Mouse (Mus musculus): ENCODE measurements around the gene Efl1. TPM values are rescaled to one million over a fixed set of nuclear protein-coding genes. Genes with fewer than 3 reads are reported as not detected.
"Not testable (repeated sequence)": the region's sequence is repeated elsewhere in the genome, so short reads cannot be mapped to it uniquely, and the experiment has no call there.

Gene Efl1
- polyA plus RNA-seq, 1 experiment from 2014 or later, result 15.7 TPM

DNA sequence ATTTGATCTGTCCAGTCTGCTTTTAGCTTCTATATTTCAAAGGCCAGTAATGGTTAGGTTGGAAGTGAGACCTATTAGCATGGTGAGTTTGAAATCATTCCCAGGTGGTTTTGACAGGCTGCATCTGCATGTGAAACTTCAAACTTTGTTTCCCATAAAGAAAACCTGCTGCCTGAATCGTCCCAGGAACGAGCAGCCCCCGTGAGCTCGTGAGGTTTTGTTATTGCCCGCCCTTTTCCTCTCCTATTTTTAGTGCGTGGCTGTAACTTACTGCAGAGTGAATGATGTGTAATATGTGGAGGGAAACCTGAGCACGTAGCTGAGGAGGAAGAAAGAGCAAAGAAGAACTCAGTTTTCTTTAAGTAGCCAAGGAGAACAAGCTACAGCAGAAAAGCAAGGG lies 72.5 kb downstream of the Efl1 start:
- H3K4me3 ChIP-seq, result no peak overlapping the region
- H3K27ac ChIP-seq, result no peak overlapping the region
- H3K9me3 ChIP-seq (replicated peaks), result no peaks in the 10 kb centered on the region
- H3K9ac ChIP-seq, result no peak overlapping the region
- 31% methylated on average over 7 of the region's 7 CpGs for WGBS (ENCODE audit: insufficient replicate concordance)
- no peak overlapping the region for H3K4me2 ChIP-seq
- H3K36me3 ChIP-seq, result 0 out of 2 replicates have a peak, but pooled peaks cover 2% of the 10 kb centered on the region
- no peaks in the 10 kb centered on the region for H3K27me3 ChIP-seq (replicated peaks)
- no peak for ATAC-seq
- peaks cover 21% of the 10 kb centered on the region for H3K4me1 ChIP-seq

DNA sequence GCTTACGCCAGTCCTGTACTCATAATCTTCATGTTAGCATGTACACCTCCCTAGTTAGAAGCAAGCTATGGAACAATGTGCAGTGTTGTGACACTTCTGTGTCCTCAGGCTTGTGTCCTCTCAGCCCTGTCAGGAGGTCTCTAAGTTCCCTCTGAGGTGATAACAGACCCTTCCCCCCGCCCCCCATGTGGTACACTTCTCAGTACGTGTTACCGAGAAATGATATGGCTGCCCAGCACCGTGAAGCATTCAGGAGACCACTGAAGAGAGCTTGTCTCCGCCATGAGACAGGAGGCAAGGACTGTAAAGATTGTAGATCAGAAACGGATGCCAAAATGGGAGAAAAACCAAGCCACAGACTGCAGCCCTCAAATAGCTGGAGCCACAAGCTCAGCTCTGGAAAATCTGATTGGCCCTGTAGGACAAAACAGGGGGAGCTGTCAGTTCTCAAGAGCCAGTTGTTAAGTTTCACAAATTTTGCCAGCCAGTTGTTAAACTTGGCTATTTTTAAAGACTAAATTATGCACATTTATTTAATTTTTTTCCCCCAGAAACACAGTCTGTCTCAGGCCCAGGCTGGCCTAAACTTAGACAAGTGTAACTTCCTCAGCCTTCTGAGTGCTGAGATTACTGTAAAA lies 74.2 kb downstream of the Efl1 start:
- WGBS (ENCODE audit: insufficient replicate concordance), result 67% methylated on average over 7 of the region's 7 CpGs
- Histone ChIP-seq H3K36me3 (0 out of 2 replicates have a peak, but pooled peaks cover 2% of the 10 kb centered on the region), H3K4me2 (no peak overlapping the region), H3K27ac (no peak overlapping the region), H3K9me3 (replicated peaks) (no peaks in the 10 kb centered on the region), H3K4me3 (no peak overlapping the region), H3K27me3 (replicated peaks) (no peaks in the 10 kb centered on the region), H3K4me1 (peaks cover 21% of the 10 kb centered on the region), H3K9ac (no peak overlapping the region)
- ATAC-seq, result no peak

DNA sequence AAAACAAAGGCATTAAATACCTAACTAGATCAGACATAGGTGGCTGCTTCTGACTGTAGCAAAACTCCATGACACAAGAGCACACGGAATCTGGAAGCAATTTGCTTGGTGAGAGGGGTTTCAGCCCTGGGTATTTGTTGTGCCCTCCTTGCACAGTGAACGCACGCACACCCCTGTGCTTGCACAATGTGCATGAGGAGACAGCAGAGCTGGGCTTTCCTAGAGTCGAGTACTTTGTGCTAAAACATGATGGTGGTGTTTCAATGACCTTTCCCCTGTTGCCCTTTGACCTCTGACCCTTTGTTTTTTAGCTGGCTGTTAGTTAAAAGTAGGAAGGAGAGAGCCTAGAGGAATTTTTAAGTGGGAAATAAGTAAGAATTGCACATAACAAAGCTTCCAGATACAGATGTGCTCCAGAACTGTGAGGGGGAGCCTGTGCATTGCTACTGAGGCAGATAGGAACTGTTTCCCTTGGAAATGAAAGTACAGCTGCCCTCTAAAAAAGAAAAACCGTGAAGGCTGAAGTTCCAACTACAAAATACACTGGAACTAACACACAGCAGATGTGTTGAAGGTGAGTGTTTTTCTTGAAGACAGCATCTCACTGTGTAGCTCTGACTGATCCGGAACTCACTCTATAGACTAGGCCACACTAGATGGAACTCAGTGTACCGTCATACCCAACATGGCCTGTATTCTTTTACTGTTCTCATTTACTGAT lies 74.9 kb downstream of the Efl1 start:
- WGBS (ENCODE audit: insufficient replicate concordance), result 76% methylated on average over 7 of the region's 7 CpGs
- no peak for ATAC-seq

DNA sequence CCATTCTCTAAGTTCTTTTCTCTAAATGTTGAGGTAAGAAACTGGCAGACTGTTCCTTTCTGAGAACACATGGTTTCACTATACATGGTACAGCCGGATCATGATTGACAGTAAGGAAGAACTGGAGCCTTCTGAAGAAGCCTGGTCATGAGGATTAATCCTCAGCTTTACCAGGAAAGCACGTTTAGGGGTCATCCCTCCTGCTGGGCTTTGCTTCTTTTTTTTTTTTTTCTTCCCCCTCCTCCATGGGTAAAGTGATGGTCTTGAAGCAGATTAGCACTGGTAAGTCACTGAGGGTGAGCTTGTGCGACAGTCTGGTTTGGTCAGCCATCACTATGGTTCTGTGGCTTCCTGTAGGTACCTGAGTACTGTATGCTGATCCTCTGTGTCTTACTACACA lies 76.1 kb downstream of the Efl1 start:
- peaks cover 19% of the 10 kb centered on the region for H3K4me1 ChIP-seq
- no peak overlapping the region for H3K27ac ChIP-seq
- no peak overlapping the region for H3K9ac ChIP-seq
- 65% methylated on average over 3 of the region's 3 CpGs for WGBS (ENCODE audit: insufficient replicate concordance)
- H3K9me3 ChIP-seq (replicated peaks), result no peaks in the 10 kb centered on the region
- H3K27me3 ChIP-seq (replicated peaks), result no peaks in the 10 kb centered on the region
- no peak overlapping the region for H3K4me3 ChIP-seq
- H3K4me2 ChIP-seq, result no peak overlapping the region
- H3K36me3 ChIP-seq, result peaks cover 5% of the 10 kb centered on the region; the same call in 1 of the 2 replicates
- ATAC-seq, result no peak

More for the DNA sequence above, 74.9 kb downstream of the Efl1 start:
- H3K27ac ChIP-seq, result no peak overlapping the region
- no peaks in the 10 kb centered on the region for H3K27me3 ChIP-seq (replicated peaks)
- no peak overlapping the region for H3K9ac ChIP-seq
- H3K4me3 ChIP-seq, result no peak overlapping the region
- no peaks in the 10 kb centered on the region for H3K9me3 ChIP-seq (replicated peaks)
- H3K4me1 ChIP-seq, result peaks cover 21% of the 10 kb centered on the region
- H3K4me2 ChIP-seq, result no peak overlapping the region
- 0 out of 2 replicates have a peak, but pooled peaks cover 2% of the 10 kb centered on the region for H3K36me3 ChIP-seq

DNA sequence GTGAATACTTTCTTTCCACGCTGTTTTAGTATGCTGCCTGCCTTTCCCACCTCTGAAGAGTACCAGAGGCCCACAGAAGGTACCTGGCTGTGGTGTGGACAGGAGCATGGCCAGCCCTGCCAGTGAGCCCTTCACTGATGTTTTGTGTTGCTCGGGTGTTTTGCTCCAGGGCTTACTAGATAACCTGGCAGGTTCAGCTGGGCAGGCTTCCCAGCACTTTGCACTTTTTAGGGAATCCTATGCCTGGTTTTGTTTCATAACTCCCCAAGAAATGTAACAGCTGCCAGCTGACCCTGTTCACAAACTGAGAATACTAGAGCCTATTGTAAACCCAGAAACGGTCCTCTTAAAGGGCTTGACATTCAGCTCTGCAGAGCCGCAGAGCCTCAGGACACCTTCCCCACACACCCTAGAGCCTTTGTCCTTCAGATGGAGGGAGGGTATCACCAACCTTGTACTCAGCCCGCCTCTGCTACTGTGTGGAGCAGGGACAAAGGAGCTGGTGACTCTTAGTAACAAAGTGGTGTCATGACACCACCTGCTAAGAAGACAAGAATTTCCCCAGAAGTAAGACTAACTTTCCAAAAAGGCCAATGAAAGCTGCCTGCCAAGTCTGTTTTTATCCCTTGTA lies 76.7 kb downstream of the Efl1 start:
- H3K4me1 ChIP-seq, result peaks cover 12% of the 10 kb centered on the region; the same call in 1 of the 2 replicates
- H3K9me3 ChIP-seq (replicated peaks), result no peaks in the 10 kb centered on the region
- no peak overlapping the region for H3K9ac ChIP-seq
- no peak overlapping the region for H3K4me2 ChIP-seq
- WGBS (ENCODE audit: insufficient replicate concordance), result 72% methylated on average over 5 of the region's 5 CpGs
- no peak overlapping the region for H3K4me3 ChIP-seq
- H3K27me3 ChIP-seq (replicated peaks), result no peaks in the 10 kb centered on the region
- ATAC-seq, result no peak
- H3K36me3 ChIP-seq, result peaks cover 5% of the 10 kb centered on the region; the same call in 1 of the 2 replicates
- H3K27ac ChIP-seq, result no peak overlapping the region

DNA sequence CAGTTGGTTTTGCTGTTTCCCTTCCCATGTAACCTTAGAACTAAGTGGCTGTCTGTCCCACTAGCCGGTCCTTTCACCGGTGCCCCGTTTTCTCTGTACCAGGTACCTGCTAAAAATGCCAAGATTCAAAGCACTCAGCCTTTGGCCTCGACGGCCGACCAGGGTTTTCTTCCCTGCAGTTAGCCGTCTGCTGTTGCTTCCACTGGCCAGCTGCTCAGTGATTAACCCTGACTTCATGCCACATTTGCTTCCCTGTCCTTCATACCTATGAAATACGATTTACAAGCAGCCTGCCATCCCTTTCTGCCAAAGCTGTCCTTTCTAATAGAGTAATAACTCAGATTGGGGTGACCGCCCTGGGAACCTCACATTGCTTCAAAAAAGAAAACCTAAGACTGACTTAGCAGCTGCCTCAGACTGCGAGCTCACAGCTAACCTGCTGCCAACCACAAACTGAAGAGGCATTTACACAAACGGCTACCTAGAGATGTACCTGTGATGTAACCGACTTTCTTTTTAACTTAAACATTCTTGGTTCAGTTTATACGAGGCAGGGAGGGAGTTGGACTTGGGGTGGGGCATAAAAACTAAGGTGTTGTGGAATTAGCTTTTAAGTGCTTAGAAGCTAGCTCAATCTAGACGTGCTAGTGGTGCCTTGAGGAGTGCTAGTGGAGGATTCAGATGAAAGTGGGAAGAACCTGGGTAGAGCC lies 77.5 kb downstream of the Efl1 start:
- no peaks in the 10 kb centered on the region for H3K27me3 ChIP-seq (replicated peaks)
- H3K4me3 ChIP-seq, result no peak overlapping the region
- 77% methylated on average over 14 of the region's 14 CpGs for WGBS (ENCODE audit: insufficient replicate concordance)
- H3K9me3 ChIP-seq (replicated peaks), result no peaks in the 10 kb centered on the region
- H3K27ac ChIP-seq, result no peak overlapping the region
- H3K9ac ChIP-seq, result no peak overlapping the region
- no peak overlapping the region for H3K4me2 ChIP-seq
- peaks cover 5% of the 10 kb centered on the region; the same call in 1 of the 2 replicates for H3K36me3 ChIP-seq
- 0 out of 2 replicates have a peak, but pooled peaks cover 12% of the 10 kb centered on the region for H3K4me1 ChIP-seq
- ATAC-seq, result no peak

DNA sequence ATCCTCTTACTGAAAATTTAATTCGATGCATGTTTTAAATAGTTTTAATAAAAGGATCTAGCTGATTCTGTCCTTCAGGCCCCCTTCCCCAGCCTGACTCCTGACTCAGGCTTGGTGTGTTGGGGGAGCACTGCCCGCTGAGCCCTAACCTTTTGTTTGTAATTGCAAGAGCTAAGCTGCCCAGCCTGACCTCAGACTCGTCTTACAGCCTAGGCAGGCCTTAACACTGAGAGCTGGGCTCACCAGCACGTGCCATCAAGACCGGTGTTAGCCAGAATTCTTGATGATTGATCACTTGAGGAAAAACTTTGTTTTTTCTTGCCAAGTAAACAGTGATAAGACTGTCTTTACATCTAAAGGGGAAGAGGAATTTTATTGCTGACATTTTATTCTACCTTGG lies 78.7 kb downstream of the Efl1 start:
- H3K4me1 ChIP-seq, result 0 out of 2 replicates have a peak, but pooled peaks cover 12% of the 10 kb centered on the region
- H3K9ac ChIP-seq, result no peak overlapping the region
- no peak overlapping the region for H3K4me2 ChIP-seq
- WGBS (ENCODE audit: insufficient replicate concordance), result 66% methylated on average over 5 of the region's 5 CpGs
- H3K27ac ChIP-seq, result no peak overlapping the region
- ATAC-seq, result no peak
- H3K4me3 ChIP-seq, result no peak overlapping the region
- peaks cover 5% of the 10 kb centered on the region; the same call in 1 of the 2 replicates for H3K36me3 ChIP-seq
- no peaks in the 10 kb centered on the region for H3K27me3 ChIP-seq (replicated peaks)
- no peaks in the 10 kb centered on the region for H3K9me3 ChIP-seq (replicated peaks)

DNA sequence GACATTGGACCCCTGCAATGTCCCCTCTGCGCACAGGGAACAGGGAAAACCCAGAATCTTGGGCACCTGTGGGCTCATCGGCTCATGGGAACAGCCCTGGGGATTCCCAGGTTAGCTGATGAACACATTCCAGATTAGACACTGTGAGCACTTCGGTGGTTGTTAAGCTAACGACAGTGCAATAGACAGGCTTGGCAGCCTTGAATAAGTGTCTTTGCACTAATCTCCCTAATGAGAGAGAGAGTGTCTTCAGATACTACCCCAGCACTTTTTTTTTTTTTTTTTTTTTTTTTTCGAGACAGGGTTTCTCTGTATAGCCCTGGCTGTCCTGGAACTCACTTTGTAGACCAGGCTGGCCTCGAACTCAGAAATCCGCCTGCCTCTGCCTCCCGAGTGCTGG lies 80.6 kb downstream of the Efl1 start:
- H3K27me3 ChIP-seq (replicated peaks); H3K4me1 ChIP-seq; H3K9me3 ChIP-seq (replicated peaks); H3K9ac ChIP-seq; H3K4me2 ChIP-seq; H3K27ac ChIP-seq; ATAC-seq; H3K36me3 ChIP-seq; H3K4me3 ChIP-seq: not testable (repeated sequence)
- 83% methylated on average over 7 of the region's 8 CpGs for WGBS (ENCODE audit: insufficient replicate concordance)

DNA sequence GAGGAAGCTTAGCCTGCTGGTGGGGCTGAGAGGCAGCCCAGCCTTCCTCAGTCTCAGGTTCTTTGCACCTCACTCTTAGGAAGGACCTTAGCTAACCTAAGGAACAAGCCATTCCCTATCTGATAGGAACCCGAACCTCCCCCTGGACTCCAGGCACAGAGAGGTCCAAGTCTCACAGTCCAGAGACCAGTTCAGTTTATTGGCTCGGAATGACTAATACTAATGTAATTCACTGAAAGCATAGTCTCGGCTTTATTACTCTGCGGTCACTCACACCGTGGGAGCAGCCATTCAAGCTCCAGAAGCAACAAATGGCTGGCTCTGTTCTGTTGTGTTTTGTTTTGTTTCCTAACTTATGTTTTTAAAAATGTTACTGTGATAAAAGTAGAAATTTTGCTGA lies 84.7 kb downstream of the Efl1 start:
- H3K9me3 ChIP-seq (replicated peaks), result no peaks in the 10 kb centered on the region
- H3K36me3 ChIP-seq, result peaks cover 10% of the 10 kb centered on the region; the same call in 1 of the 2 replicates
- no peak overlapping the region for H3K27ac ChIP-seq
- no peak overlapping the region for H3K4me3 ChIP-seq
- WGBS (ENCODE audit: insufficient replicate concordance), result 77% methylated on average over 5 of the region's 5 CpGs
- no peak for ATAC-seq
- no peak overlapping the region for H3K9ac ChIP-seq
- peaks cover 7% of the 10 kb centered on the region; the same call in 1 of the 2 replicates for H3K4me1 ChIP-seq
- no peak overlapping the region for H3K4me2 ChIP-seq
- no peaks in the 10 kb centered on the region for H3K27me3 ChIP-seq (replicated peaks)

DNA sequence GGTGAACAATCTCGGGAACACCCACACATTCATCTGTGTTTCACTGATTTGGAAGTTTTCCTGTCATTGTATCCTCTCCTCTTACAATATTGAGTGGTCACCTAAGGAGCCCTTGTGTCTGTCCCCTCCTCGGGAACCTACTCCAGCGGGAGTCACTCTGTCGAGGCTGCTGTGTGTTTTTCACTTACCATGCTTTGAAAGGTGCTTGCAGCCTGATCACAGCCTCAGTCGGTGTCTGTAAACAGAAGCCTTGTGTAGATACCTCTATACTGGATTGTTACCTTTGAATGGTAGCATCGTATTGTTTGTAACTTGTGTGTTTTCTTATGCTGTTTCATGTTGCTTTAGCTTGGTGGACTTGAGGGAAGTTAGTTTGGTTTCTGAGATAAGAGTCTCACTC lies 85.6 kb downstream of the Efl1 start:
- Histone ChIP-seq H3K27me3 (replicated peaks) (no peaks in the 10 kb centered on the region), H3K4me1 (peaks cover 7% of the 10 kb centered on the region; the same call in 1 of the 2 replicates), H3K4me2 (no peak overlapping the region), H3K36me3 (peaks cover 8% of the 10 kb centered on the region; the same call in 1 of the 2 replicates), H3K9ac (no peak overlapping the region), H3K9me3 (replicated peaks) (no peaks in the 10 kb centered on the region), H3K4me3 (no peak overlapping the region), H3K27ac (no peak overlapping the region)
- ATAC-seq, result no peak
- WGBS (ENCODE audit: insufficient replicate concordance), result 56% methylated on average over 6 of the region's 6 CpGs

DNA sequence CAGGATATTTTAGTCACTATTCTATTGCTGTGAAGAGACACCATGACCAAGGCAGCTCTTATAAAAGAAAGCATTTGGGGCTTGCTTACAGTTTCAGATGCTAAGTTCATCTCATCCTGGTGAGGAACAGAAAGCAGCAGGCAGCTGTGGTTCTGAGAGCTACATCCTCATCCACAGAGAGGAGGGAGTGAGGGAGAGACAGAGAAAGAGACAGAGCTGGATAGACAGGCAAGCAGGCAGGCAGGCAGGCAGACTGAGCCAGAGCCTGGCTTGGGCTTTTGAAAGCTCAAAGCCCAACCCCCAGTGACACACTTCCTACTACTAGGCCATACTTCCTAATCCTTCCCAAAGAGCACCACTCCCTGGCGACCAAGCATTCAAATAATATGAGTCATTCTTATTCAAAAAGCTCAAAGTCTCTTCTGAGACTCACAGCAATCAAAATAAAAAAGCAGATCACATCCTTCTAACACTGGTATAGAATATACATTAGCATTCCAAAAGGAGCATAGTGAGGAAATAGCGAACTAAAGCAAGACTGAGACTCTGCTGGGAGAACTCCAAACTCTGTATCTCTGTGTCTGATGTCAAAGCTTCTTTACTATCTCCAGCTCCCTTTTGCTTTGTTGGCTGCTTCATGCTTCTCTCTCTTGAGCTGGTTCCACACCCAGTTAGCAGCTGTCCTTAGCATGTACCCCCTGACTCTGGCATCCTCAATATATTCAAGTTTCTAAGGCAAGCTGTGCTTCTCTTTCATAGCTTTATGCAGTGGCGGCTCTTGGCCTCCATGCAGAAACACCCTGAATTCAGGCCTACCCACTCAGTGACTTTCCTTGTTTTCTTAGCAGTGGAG lies 86.6 kb downstream of the Efl1 start:
- WGBS (ENCODE audit: insufficient replicate concordance), result 72% methylated on average over 3 of the region's 3 CpGs

More for the DNA sequence above, 86.6 kb downstream of the Efl1 start:
- Histone ChIP-seq H3K4me1 (peaks cover 7% of the 10 kb centered on the region; the same call in 1 of the 2 replicates), H3K36me3 (peaks cover 7% of the 10 kb centered on the region; the same call in 1 of the 2 replicates), H3K27me3 (replicated peaks) (no peaks in the 10 kb centered on the region), H3K4me3 (no peak overlapping the region), H3K9ac (no peak overlapping the region), H3K4me2 (no peak overlapping the region), H3K9me3 (replicated peaks) (no peaks in the 10 kb centered on the region), H3K27ac (no peak overlapping the region)
- no peak for ATAC-seq

Data from liver, embryonic 12.5 days (tissue).